Mouse (Mus musculus) cerebellum, adult 2 months (tissue): ENCODE results near the gene Pbxip1.

ENCODE experiments used
- CTCF ChIP-seq: fragments of 200-500 bp; IDR thresholded peaks from 2 replicates; pipeline ENCODE4 v1.5.1; 2011; ENCODE audit warnings: low read depth, mild to moderate bottlenecking, control low read depth, low read length, moderate library complexity, borderline replicate concordance; ENCODE audit not compliant: insufficient read depth
- POLR2A ChIP-seq: fragments of 200-500 bp; IDR thresholded peaks from 2 replicates; pipeline ENCODE4 v1.6.1; 2011; ENCODE audit warnings: low read length, control low read depth, borderline replicate concordance; ENCODE audit not compliant: insufficient read depth

- TF ChIP-seq CTCF (peak; percentile 66), POLR2A (no peak)
These were observed 20.5 kb downstream of the Pbxip1 start for GRCm38 (mm10) chr3:89456726-89457665.
